Mouse (Mus musculus) CD4-positive, CD25-positive, alpha-beta regulatory T cell, adult 9 weeks (primary cell): ENCODE data around the gene Olfr212. TPM values are rescaled to one million over a fixed set of nuclear protein-coding genes. Genes with fewer than 3 reads are reported as not detected.

Experiments used
- polyA plus RNA-seq: library from polyadenylated mRNA; unstranded; fragments of 100-300 nt; shearing (Covaris generic); gene quantifications from one replicate; pipeline ENCODE4 v1.2.1, GENCODE M21; 2017

The Olfr212 gene
- not detected for polyA plus RNA-seq

GRCm38 (mm10) chr6:116506302-116507003, at the start of gene Olfr212:
TSS of gene Olfr212 (plus strand) at chr6:116506516.

GRCm38 (mm10) chr6:116460544-116461283, 45.6 kb upstream of the Olfr212 start, which contains the start of gene Alox5:
TSS of gene Alox5 (minus strand) at chr6:116461178.

GRCm38 (mm10) chr6:116488791-116489190, 17.5 kb upstream of the Olfr212 start, which contains the start of gene Olfr211:
TSS of gene Olfr211 (plus strand) at chr6:116489091.

DNA sequence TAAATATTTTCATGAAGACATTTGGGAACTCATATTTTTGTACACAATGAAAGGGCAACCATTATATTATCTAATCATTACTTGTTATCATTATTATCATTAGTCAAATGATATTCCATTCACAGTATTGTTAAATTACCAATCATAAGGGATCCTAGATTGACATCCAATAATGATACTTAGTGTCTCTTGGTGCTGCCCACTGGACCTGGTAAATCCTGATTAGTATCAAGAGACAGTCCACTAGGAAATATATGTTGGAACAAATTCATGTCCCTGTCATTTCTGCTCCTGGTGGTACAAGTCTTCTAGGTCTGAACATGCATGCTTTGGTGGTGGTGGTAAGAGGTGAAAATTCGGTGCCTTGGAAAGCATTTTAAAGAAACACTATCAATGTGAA, 31.8 kb downstream of the Olfr212 start, which contains the start of gene Olfr213:
Olfr213 (plus strand) TSS at position 301 of the 400 bp plus-strand sequence.

DNA sequence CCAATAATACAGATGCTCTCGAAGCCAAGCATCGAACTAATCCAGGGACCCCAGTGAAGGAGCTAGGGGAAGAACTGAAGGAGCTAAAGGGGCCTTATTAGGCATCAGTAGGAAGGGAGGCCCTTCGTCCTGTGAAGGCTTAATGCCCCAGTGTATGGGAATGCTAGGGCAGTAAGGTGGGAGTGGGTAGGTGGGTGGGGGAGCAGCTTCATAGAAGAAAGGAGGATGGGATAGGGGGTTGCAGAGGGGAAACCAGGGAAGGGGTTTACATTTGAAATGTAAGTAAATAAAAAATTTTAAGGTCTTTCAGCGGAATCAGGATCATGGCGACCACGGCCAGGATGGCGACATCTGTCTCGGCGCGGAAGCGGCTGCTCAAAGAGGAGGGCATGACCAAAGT, 44.5 kb downstream of the Olfr212 start, which contains the start of gene Gm5580:
Gm5580 (plus strand) TSS at position 301 of the 400 bp plus-strand sequence.

DNA sequence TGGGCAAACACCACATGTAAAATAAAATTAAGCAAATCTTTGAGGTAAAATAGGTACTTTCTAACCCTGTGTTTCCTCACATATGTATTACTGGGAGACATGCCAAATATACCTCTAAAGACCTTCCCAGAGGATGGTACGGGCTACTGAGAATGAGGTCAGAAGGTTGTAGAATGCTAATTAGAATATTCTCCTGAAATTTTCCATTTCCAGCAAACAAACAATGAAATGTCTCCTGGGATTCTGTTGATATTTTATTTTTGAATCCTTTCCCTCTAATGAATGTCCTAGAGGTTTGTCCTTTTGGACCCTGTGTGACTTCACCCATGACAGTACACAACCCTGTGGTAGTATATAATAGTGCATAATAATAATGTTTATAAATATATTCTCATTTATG, 47.6 kb downstream of the Olfr212 start, which contains the start of gene Olfr214:
Olfr214 (plus strand) TSS at position 301 of the 400 bp plus-strand sequence.

Other genes with a start within 250 kb of the Olfr212 start
- gene Zfand4, start 242.3 kb upstream of the Olfr212 start, polyA plus RNA-seq = 1.9 TPM
- 0.45 TPM for gene March8, start 168.5 kb upstream of the Olfr212 start, polyA plus RNA-seq
- gene Alox5, start 45.3 kb upstream of the Olfr212 start, polyA plus RNA-seq = not detected
- gene Olfr211, start 17.4 kb upstream of the Olfr212 start, polyA plus RNA-seq = not detected
- gene Olfr213, start 31.9 kb downstream of the Olfr212 start, polyA plus RNA-seq = not detected
- 0.35 TPM for gene Gm5580, start 44.6 kb downstream of the Olfr212 start, polyA plus RNA-seq
- gene Olfr214, start 47.7 kb downstream of the Olfr212 start, polyA plus RNA-seq = not detected
- not detected for gene Olfr215, start 77.7 kb downstream of the Olfr212 start, polyA plus RNA-seq
- 45.2 TPM for gene Zfp422, start 122.5 kb downstream of the Olfr212 start, polyA plus RNA-seq
- gene Depp1, start 144.1 kb downstream of the Olfr212 start, polyA plus RNA-seq = not detected
- 1.8 TPM for gene Rassf4, start 167.4 kb downstream of the Olfr212 start, polyA plus RNA-seq
- gene Tmem72, start 210.4 kb downstream of the Olfr212 start, polyA plus RNA-seq = 0.01 TPM